Mouse (Mus musculus) embryonic facial prominence, embryonic 12.5 days (tissue): ENCODE results near the gene Meis3. TPM values are rescaled to one million over a fixed set of nuclear protein-coding genes. Genes with fewer than 3 reads are reported as not detected.
A peak's percentile ranks its signal among the peaks of the same experiment; 100 is the strongest.

Experiments used
- ATAC-seq: fragments of 200-750 bp; cut with Nextera tagmentation; 2 replicates; pipeline ENCODE4 v1.8.0; 2017; ENCODE audit not compliant: insufficient number of reproducible peaks, insufficient read depth, low FRiP score, low TSS enrichment
- H3K27ac ChIP-seq: fragments of 300-500 bp; sonication (generic); 2 replicates; pipeline ENCODE4 v1.5.1; 2016; ENCODE audit warnings: mild to moderate bottlenecking
- H3K27me3 ChIP-seq: fragments of 300-500 bp; sonication (generic); 2 replicates; pipeline ENCODE4 v1.6.1; 2016; ENCODE audit warnings: mild to moderate bottlenecking, moderate library complexity
- H3K36me3 ChIP-seq: fragments of 300-500 bp; sonication (generic); 2 replicates; pipeline ENCODE4 v1.6.1; 2016; ENCODE audit warnings: mild to moderate bottlenecking
- H3K4me1 ChIP-seq: fragments of 300-500 bp; sonication (generic); 2 replicates; pipeline ENCODE4 v1.6.1; 2016
- H3K4me2 ChIP-seq: fragments of 300-500 bp; sonication (generic); replicated peaks from 2 replicates; pipeline ENCODE4 v1.6.1; 2016; ENCODE audit warnings: mild to moderate bottlenecking, moderate library complexity
- H3K4me3 ChIP-seq: fragments of 300-500 bp; sonication (generic); 2 replicates; pipeline ENCODE4 v1.5.1; 2016; ENCODE audit warnings: mild to moderate bottlenecking
- H3K9ac ChIP-seq: fragments of 300-500 bp; sonication (generic); 2 replicates; pipeline ENCODE4 v1.6.1; 2016; ENCODE audit warnings: mild to moderate bottlenecking, moderate library complexity
- H3K9me3 ChIP-seq: fragments of 300-500 bp; sonication (generic); 2 replicates; pipeline ENCODE4 v1.6.1; 2016; ENCODE audit warnings: mild to moderate bottlenecking, moderate library complexity
- WGBS: fragments of 180-500 bp; shearing (Covaris S2); methylation state at CpG from one replicate; pipeline ENCODE4 v1.1.7; 2016; 5-methylcytosine and 5-hydroxymethylcytosine counted together
- polyA plus RNA-seq: library from polyadenylated mRNA; unstranded; fragments of >200 nt; fragmentation: Nextera tagmentation; extraction: Ambion mirVana; gene quantifications from 2 replicates; pipeline ENCODE4 v1.2.1, GENCODE M21; 2016

Meis3 gene
- polyA plus RNA-seq, result 48.8 and 58.5 TPM in 2 replicates

DNA sequence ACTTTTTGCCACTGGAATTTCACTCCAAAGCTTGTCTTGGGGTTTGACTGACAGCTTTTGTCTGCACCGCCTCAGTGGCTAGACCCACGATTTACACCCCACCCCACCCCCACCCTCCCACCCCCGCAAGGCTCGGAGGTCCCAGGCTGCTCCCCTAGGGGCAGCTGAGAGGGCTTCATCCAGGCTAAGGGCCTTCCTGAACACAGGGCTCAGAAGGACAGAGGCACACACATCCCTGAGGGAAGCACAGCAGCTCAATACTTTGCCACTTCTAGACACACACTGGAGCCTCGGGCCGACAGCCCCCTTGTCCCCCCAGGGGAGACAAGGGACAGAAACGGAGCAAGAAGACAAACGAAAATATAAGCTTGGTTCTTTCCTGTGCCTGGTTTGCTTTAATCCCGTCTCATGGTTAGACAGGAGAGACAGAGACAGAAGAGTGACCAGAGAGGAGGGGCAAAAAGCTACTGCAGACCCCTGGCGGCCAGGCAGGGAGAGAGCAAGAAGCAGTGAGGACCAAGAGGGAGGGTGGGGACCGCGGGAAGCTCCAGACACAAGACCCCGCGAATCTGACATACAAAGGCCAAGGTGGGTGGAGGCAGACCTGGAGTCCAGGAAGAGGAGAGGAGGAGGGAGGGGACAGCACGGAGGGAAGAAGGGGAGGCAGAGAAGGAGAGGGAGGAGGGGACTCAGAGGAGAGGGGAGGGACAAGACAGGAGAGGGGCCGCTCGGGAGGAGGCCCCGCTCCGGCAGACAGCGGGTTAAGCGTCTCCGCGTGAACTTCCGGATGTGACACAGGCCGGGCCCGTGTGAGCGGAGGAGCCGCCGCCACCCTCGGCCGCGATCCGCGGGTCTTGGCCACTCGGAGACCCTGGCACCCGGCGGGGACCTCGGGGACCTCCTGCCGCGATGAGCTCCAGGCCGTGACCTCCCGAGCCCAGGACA lies at the start of gene Meis3:
TSS of gene Meis3 (plus strand) at position 494 of the 945 bp plus-strand sequence.
- peak; percentile 86 for ATAC-seq
- Histone ChIP-seq H3K9ac (peak within 1 kb of the TSS; percentile 66), H3K36me3 (peaks cover 12% of the 10 kb centered on the region), H3K4me1 (peaks cover 13% of the 10 kb centered on the region), H3K9me3 (no peaks in the 10 kb centered on the region), H3K27ac (peak within 1 kb of the TSS; percentile 41), H3K4me2 (peak within 1 kb of the TSS; percentile 72), H3K4me3 (peak within 1 kb of the TSS; percentile 59), H3K27me3 (peaks cover 5% of the 10 kb centered on the region; the same call in 1 of the 2 replicates)
- under 1% methylated on average over 40 of the region's 42 CpGs for WGBS

DNA sequence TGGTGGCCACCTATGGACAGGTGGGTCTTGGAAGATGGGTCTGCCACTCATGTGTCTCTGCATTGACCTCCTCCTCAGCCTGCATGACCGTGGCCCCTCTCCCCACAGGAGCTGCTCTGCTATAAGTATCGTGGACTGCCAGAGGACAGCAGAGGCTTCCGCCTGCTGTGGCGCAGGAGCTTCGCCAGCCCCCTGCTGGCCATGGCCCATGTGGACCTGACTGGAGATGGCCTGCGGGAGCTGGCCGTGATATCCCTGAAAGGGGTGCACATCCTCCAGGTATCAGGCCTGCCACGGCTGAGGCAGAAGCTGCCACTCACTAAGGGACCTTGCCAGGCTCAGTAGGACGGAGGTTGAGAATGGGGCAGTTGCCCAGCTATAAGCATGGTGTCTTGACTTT lies 49.1 kb upstream of the Meis3 start:
- Histone ChIP-seq H3K9me3 (no peaks in the 10 kb centered on the region), H3K4me2 (no peak overlapping the region), H3K36me3 (peaks cover 29% of the 10 kb centered on the region), H3K27me3 (no peaks in the 10 kb centered on the region), H3K4me3 (no peak overlapping the region), H3K27ac (no peak overlapping the region), H3K9ac (no peak overlapping the region), H3K4me1 (peaks cover 14% of the 10 kb centered on the region)
- ATAC-seq, result no peak
- 78% methylated on average over 9 of the region's 9 CpGs for WGBS

DNA sequence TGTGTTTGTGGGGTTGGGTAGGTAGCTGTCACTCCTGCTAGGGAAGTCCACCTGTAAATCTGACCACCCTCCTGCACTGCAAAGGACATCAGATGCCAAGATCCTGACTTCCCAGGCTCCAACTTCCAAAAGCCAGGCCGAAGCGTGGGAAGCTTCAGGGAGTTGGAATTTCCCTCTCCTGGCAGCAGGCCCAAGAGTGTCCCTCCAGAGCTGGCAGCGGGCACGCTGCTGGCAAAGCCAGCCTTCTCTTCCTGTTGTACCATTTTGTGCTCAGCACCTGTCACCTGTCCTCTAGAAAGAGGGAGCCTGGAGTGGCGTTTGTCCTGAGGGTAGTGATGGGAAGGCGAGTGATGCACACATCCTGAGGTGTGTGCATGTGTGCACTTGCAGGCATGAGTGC lies 46.5 kb upstream of the Meis3 start:
- peaks cover 33% of the 10 kb centered on the region for H3K4me1 ChIP-seq
- H3K4me3 ChIP-seq, result no peak overlapping the region
- no peaks in the 10 kb centered on the region for H3K27me3 ChIP-seq
- no peaks in the 10 kb centered on the region for H3K9me3 ChIP-seq
- 88% methylated on average over 6 of the region's 6 CpGs for WGBS
- H3K4me2 ChIP-seq, result no peak overlapping the region
- H3K36me3 ChIP-seq, result peaks cover 29% of the 10 kb centered on the region
- no peak overlapping the region for H3K9ac ChIP-seq
- no peak overlapping the region for H3K27ac ChIP-seq
- no peak for ATAC-seq

DNA sequence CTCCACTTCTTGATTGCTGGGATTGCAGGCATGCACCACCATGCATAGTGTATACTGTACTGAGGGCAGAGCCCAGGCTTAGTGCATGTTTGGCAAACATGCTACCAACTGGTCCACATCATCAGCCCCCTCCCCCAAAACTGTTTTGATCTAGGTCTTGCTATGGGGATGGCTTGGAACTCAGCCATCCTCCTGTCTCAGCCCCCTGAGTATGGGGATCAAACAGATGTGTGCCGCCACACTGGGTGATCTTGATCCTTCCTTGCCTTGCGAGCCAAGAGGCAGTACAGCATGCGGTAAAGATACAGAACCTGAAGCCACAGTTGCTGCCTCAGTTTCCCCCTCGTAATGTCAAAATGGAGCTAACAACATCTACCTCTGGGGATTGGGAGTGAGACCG lies 46.0 kb upstream of the Meis3 start:
- Histone ChIP-seq H3K4me1 (peaks cover 33% of the 10 kb centered on the region), H3K36me3 (peaks cover 29% of the 10 kb centered on the region), H3K27me3 (no peaks in the 10 kb centered on the region), H3K4me3 (no peak overlapping the region), H3K27ac (peak overlapping the region; percentile 86; the same call in 1 of the 2 replicates), H3K4me2 (0 out of 2 replicates have a peak overlapping the region, but pooled peaks have one; percentile 90), H3K9me3 (no peaks in the 10 kb centered on the region), H3K9ac (no peak overlapping the region)
- WGBS, result 63% methylated on average over 5 of the region's 5 CpGs
- no peak for ATAC-seq

DNA sequence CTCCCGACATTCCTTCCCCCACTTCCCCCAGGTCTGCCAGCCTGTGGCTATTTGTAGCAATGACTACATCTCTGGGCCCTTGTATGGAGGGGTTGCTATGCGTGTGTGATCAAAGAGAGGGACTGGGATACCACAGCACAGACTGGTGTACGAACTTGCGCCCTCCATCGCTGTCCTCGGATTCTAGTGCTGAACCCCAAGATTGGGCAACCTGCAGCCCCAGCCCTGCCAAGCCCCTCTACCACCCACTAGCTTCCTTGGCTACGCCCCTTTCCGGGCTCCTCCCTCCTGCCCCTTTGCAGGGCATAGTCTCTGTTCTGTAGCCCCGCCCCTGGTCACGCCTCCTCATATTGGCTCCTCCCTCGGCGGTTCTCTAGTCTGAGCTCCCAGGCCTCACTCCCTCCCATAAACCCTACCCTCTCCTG lies 45.5 kb upstream of the Meis3 start, which contains the start of gene Slc8a2:
TSS of gene Slc8a2 (plus strand) at position 406 of the 425 bp plus-strand sequence.
- no peaks in the 10 kb centered on the region for H3K9me3 ChIP-seq
- H3K4me2 ChIP-seq, result peak within 1 kb of the TSS; percentile 90
- H3K4me1 ChIP-seq, result peaks cover 33% of the 10 kb centered on the region
- peak within 1 kb of the TSS; percentile 81 for H3K9ac ChIP-seq
- peaks cover 27% of the 10 kb centered on the region for H3K36me3 ChIP-seq
- H3K27ac ChIP-seq, result peak within 1 kb of the TSS; percentile 86
- WGBS, result 0% methylated on average over 12 of the region's 12 CpGs
- ATAC-seq, result peak; percentile 72
- peak within 1 kb of the TSS; percentile 72 for H3K4me3 ChIP-seq
- H3K27me3 ChIP-seq, result no peaks in the 10 kb centered on the region

DNA sequence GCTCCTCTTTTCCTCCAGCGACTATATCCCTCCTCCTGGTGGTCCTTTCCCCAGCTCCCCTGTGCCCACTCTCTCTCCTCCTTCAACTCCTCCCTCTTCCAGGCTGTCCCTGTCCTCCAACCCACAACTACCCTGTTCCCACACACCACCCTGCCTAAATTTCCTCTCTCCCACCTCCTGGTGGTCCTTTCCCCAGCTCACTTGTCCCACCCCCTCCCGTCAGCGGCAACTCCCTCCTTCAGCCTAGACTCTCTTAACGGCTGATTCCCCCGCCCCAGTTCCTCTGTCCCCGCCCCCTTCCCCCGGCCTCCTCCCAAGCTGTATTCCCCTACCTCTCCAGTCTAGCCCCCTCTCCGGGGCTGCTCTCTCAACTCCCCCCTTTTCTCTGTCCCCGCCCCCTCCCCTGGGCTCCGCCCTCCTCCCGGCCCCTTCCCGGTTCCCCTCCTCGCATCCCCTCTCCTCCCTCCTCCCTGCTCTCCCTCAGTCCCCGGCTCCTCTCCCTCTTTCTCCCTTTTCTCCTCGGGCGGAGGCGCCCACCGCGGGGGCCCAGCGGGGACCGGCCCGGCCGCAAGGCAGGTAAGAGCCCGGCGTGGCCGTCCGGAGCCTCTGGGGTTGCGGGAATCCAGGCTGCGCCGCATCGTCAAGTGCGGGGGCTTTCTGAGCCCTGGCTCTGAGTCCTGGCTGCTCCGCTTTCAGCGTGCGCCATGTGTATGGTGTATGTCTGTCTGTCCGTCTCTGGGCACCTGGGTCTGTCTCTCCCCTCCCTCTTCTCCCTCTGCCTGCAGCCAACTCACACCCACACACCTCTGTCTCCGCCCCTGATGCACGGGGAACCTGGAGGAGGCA lies 44.8 kb upstream of the Meis3 start:
- H3K36me3 ChIP-seq, result peaks cover 20% of the 10 kb centered on the region
- no peaks in the 10 kb centered on the region for H3K27me3 ChIP-seq
- H3K9ac ChIP-seq, result peak overlapping the region; percentile 81
- peaks cover 33% of the 10 kb centered on the region for H3K4me1 ChIP-seq
- H3K4me3 ChIP-seq, result peak overlapping the region; percentile 72
- H3K9me3 ChIP-seq, result no peaks in the 10 kb centered on the region
- WGBS, result 2% methylated on average over 37 of the region's 38 CpGs
- peak; percentile 72 for ATAC-seq
- H3K4me2 ChIP-seq, result peak overlapping the region; percentile 90
- H3K27ac ChIP-seq, result peak overlapping the region; percentile 86

DNA sequence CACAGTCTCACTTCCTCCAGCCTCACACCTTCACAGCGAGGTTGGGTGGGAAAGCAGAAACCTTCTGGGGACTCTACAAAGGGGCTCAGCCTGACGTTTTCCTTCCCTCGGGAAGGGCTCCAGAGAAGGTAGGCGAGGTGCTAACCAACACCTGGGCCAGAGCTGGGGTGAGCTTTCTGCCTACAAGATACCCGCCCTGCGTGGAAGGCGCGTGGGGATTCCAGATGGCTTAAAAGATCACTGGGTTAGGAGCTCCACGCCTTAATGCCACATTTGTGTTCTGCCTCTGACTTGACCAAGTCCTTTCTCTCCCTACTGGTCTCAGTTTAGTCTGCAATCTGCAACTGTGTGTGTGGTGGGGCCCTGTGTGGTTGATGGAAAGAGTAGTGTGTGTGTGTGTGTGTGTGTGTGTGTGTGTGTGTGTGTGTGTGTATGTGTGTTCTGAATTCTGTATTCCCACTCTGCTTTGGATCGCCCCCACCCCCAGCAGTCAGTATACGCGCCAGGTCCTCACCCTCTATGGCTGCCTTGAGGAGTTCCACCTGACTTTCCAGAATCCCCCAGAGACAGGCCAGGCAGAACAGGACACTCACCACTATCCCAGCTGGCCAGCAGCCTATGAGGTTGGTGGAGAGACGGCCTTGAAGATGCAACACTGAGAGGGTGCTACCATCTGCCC lies 43.8 kb upstream of the Meis3 start:
- Histone ChIP-seq H3K4me1 (peaks cover 33% of the 10 kb centered on the region), H3K36me3 (peaks cover 10% of the 10 kb centered on the region; the same call in 1 of the 2 replicates), H3K27ac (no peak overlapping the region), H3K4me3 (peak overlapping the region; percentile 72), H3K27me3 (no peaks in the 10 kb centered on the region), H3K9ac (peak overlapping the region; percentile 81), H3K9me3 (no peaks in the 10 kb centered on the region), H3K4me2 (peak overlapping the region; percentile 90)
- WGBS, result 35% methylated on average over 13 of the region's 13 CpGs
- no peak for ATAC-seq

DNA sequence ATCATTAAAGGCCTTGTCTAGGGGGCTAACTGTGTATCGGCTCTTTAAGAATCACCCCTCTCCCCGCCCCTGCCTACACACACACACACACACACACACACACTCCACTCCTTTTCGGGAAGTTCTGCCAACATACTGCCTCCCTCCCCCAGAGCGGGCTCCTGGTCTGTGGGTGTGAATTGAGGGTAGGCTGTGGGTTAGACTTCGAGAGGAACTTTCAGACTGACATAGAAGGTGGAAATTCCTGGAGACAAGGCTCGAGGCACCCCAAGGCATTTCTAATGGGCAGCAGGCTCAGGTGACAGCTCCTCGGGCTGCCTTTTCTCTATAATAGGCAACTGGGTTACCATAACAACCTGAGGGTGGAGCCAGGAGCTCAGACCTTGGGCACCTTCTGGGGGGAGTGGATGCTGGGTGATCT lies 42.7 kb upstream of the Meis3 start:
- no peaks in the 10 kb centered on the region for H3K27me3 ChIP-seq
- no peak overlapping the region; the same call in 1 of the 2 replicates for H3K4me2 ChIP-seq
- H3K9ac ChIP-seq, result no peak overlapping the region
- peaks cover 6% of the 10 kb centered on the region; the same call in 1 of the 2 replicates for H3K36me3 ChIP-seq
- no peak overlapping the region for H3K27ac ChIP-seq
- no peak for ATAC-seq
- H3K4me3 ChIP-seq, result no peak overlapping the region
- peaks cover 33% of the 10 kb centered on the region for H3K4me1 ChIP-seq
- WGBS, result 6% methylated on average over 7 of the region's 7 CpGs
- H3K9me3 ChIP-seq, result no peaks in the 10 kb centered on the region

DNA sequence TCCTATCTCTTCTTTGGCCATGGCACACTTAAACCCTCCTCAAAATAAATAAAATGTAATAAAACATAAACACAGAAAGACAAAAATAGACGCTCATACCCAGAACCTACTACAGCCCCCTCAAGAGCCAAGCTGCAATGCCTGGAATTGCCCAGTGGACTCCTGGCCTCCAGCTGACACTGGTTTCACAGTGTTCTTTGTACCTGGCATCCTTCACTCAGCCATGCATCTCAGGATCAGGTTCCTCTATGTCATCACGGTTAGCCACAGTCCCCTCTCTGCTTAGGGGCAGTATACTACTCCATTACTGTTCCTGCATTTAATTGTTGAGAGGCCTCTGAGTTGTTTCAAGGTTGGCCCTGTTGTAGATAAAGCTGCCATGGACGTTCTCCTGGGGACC lies 42.0 kb upstream of the Meis3 start:
- no peaks in the 10 kb centered on the region for H3K36me3 ChIP-seq

DNA sequence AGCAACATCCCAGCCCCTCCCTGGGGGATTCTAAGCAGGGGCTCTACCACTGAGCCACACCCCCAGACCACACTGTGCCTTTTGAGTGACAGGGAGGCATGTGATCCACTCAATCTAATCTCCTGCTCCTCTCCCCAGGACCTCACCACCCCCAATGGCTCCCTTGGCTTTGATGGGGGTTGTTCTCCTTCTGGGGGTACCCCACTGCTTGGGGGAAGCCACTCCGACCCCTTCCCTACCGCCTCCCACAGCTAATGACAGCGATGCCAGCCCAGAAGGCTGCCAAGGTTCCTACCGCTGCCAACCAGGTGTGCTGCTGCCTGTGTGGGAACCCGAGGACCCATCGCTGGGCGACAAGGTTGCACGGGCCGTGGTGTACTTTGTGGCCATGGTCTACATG lies 41.2 kb upstream of the Meis3 start:
- no peak for ATAC-seq
- Histone ChIP-seq H3K4me3 (no peak overlapping the region), H3K4me2 (no peak overlapping the region), H3K4me1 (peaks cover 33% of the 10 kb centered on the region), H3K27me3 (no peaks in the 10 kb centered on the region), H3K36me3 (no peaks in the 10 kb centered on the region), H3K9ac (no peak overlapping the region), H3K27ac (no peak overlapping the region), H3K9me3 (no peaks in the 10 kb centered on the region)
- WGBS, result 92% methylated on average over 9 of the region's 9 CpGs

More for the DNA sequence above, 42.0 kb upstream of the Meis3 start:
- Histone ChIP-seq H3K4me3 (no peak overlapping the region), H3K4me2 (no peak overlapping the region), H3K4me1 (peaks cover 33% of the 10 kb centered on the region), H3K27ac (no peak overlapping the region), H3K9me3 (no peaks in the 10 kb centered on the region), H3K9ac (no peak overlapping the region), H3K27me3 (no peaks in the 10 kb centered on the region)
- WGBS, result 72% methylated on average over 3 of the region's 3 CpGs
- ATAC-seq, result no peak

DNA sequence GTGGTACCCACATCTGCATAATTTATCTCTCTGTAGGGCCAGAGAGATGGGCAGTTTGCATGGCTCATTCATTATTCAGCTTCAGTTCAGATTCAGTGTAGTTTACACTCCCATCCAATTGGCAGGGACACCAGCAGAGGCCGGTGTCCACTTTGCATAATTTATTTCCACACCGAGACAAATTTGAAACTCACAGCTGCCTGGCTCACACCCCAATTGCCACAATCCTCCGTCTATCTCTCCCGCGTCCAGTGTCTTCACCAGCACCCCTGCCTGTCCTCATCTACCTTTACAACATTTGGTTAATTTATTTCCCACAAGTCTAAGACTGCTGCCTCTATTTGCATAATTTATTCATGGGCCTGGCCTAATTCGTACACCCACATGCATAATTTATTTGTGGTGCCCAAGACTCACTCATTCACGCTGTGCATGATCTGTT lies 39.9 kb upstream of the Meis3 start:
- no peak for ATAC-seq
- 73% methylated on average over 7 of the region's 7 CpGs for whole genome bisulfite sequencing

More for the DNA sequence above, 39.9 kb upstream of the Meis3 start:
- H3K9ac ChIP-seq, result no peak overlapping the region
- H3K27ac ChIP-seq, result no peak overlapping the region
- H3K4me1 ChIP-seq, result peaks cover 25% of the 10 kb centered on the region
- no peak overlapping the region for H3K4me3 ChIP-seq
- H3K9me3 ChIP-seq, result no peaks in the 10 kb centered on the region
- no peaks in the 10 kb centered on the region for H3K36me3 ChIP-seq
- no peaks in the 10 kb centered on the region for H3K27me3 ChIP-seq
- no peak overlapping the region for H3K4me2 ChIP-seq
